Mouse (Mus musculus) thymus, adult 2 months (tissue): ENCODE measurements around the gene Cbln1.

ENCODE experiments used
- CTCF ChIP-seq: fragments of 200-500 bp; IDR thresholded peaks from 2 replicates; pipeline ENCODE4 v1.5.1; 2012; ENCODE audit warnings: mild to moderate bottlenecking, control low read depth, low read length, moderate library complexity, borderline replicate concordance; ENCODE audit not compliant: control insufficient read depth, poor library complexity, insufficient read depth; ENCODE audit errors: extremely low read depth
- POLR2A ChIP-seq: fragments of 200-500 bp; IDR thresholded peaks from 2 replicates; pipeline ENCODE4 v1.6.1; 2012; ENCODE audit warnings: mild to moderate bottlenecking, low read length, control low read depth, moderate library complexity; ENCODE audit not compliant: control insufficient read depth, poor library complexity, insufficient read depth; ENCODE audit errors: extremely low read depth

DNA sequence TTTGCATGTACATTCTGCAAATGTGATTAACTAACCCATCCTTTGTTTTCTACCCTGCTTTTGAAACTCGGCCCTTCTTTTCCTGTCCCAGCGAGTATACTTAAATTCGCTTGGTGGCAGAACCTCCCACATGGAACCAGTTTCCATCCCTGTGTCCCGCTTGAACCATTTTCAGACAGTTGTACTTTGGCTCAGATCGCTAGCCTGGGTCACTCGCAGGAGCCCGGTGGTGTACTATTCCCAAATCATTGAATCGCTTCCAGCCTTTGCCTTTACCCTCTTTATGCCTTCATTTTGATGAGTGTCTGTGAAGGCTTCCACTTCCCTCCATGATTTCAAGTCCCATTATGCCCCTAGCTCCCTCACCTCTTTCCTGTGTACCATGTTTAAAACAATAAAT lies 2.0 kb upstream of the Cbln1 start:
- TF ChIP-seq CTCF: no peak
- no peak for TF ChIP-seq POLR2A
